Mouse (Mus musculus) neural tube, embryonic 14.5 days (tissue): ENCODE data around the gene Fam149b. TPM values are rescaled to one million over a fixed set of nuclear protein-coding genes. Genes with fewer than 3 reads are reported as not detected.
"Not testable (repeated sequence)": the region's sequence is repeated elsewhere in the genome, so short reads cannot be mapped to it uniquely, and the experiment has no call there.

Experiments used
- ATAC-seq: fragments of 200-750 bp; cut with Nextera tagmentation; 2 replicates; pipeline ENCODE4 v1.8.0; 2017; ENCODE audit warnings: low read depth, mild to moderate bottlenecking, moderate TSS enrichment, moderate library complexity
- H3K27ac ChIP-seq: fragments of 300-500 bp; sonication (generic); 2 replicates; pipeline ENCODE4 v1.5.1; 2014; ENCODE audit warnings: low read depth, mild to moderate bottlenecking, control low read depth, low read length, moderate library complexity, mixed read lengths
- H3K27me3 ChIP-seq: fragments of 300-500 bp; sonication (generic); 2 replicates; pipeline ENCODE4 v1.6.1; 2014; ENCODE audit warnings: low read length; ENCODE audit not compliant: control insufficient read depth, insufficient read depth
- H3K36me3 ChIP-seq: fragments of 300-500 bp; sonication (generic); 2 replicates; pipeline ENCODE4 v1.6.1; 2014; ENCODE audit warnings: low read length, mixed read lengths; ENCODE audit not compliant: control insufficient read depth, insufficient read depth
- H3K4me1 ChIP-seq: fragments of 300-500 bp; sonication (generic); 2 replicates; pipeline ENCODE4 v1.6.1; 2014; ENCODE audit warnings: low read length; ENCODE audit not compliant: control insufficient read depth, insufficient read depth
- H3K4me2 ChIP-seq: fragments of 300-500 bp; sonication (generic); 2 replicates; pipeline ENCODE4 v1.6.1; 2014; ENCODE audit warnings: mild to moderate bottlenecking, low read depth, low read length, control low read depth
- H3K4me3 ChIP-seq: fragments of 300-500 bp; sonication (generic); 2 replicates; pipeline ENCODE4 v1.5.1; 2014; ENCODE audit warnings: low read depth, low read length, control low read depth, mixed read lengths
- H3K9ac ChIP-seq: fragments of 300-500 bp; sonication (generic); replicated peaks from 2 replicates; pipeline ENCODE4 v1.6.1; 2014; ENCODE audit warnings: low read depth, mild to moderate bottlenecking, control low read depth, low read length, mixed read lengths
- H3K9me3 ChIP-seq: fragments of 300-500 bp; sonication (generic); 2 replicates; pipeline ENCODE4 v1.6.1; 2016; ENCODE audit warnings: low read length; ENCODE audit not compliant: control insufficient read depth
- WGBS: fragments of 180-500 bp; shearing (Covaris S2); extraction: QIAGEN DNeasy Blood & Tissue Kit; methylation state at CpG from one replicate; pipeline ENCODE4 v1.1.7; 2014; 5-methylcytosine and 5-hydroxymethylcytosine counted together
- polyA plus RNA-seq: library from polyadenylated mRNA; unstranded; fragments of >200 nt; fragmentation: Nextera tagmentation; extraction: Ambion mirVana; gene quantifications from 2 replicates; pipeline ENCODE4 v1.2.1, GENCODE M21; 2014

Fam149b gene
- 45.4 and 48.4 TPM in 2 replicates for polyA plus RNA-seq

DNA sequence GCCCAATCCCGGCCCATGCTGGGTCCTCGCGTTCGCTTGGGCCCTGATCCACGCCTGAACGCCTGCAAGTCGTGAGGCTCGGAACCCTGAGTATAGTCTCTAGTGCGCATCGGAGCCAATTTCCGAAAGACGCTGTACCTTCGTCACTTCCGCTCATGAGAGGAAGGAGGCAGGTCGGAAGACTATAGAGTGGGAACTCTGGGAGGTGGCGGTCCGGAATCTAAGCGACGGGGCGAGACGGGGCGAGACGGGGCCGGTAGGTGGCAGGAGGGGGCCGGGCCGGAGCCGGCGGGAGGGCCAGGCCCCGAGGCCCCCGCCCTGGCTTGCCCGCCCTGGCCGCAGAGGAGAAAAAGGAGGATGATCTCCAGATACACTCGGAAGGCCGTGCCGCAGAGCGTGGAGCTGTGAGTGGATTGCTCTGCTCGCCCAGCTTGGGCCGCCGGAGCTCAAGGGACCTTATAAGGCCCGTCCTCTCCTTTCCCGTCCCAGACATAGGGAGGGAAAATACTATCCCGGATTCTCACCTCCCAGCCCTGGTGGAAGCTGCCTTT lies at the start of gene Fam149b, which contains the start of gene Ecd:
Gene Fam149b (plus strand): TSS at position 172 of the 551 bp plus-strand sequence.
Gene Ecd (minus strand): TSS at position 131 of the 551 bp plus-strand sequence.
- Histone ChIP-seq H3K27ac (peak within 1 kb of the TSS; percentile 93), H3K27me3 (no peaks in the 10 kb centered on the region), H3K4me1 (peaks cover 13% of the 10 kb centered on the region), H3K4me3 (peak within 1 kb of the TSS; percentile 89), H3K36me3 (peaks cover 6% of the 10 kb centered on the region), H3K9ac (peak within 1 kb of the TSS; percentile 94), H3K9me3 (no peaks in the 10 kb centered on the region), H3K4me2 (peak within 1 kb of the TSS; percentile 82)
- under 1% methylated on average over 42 of the region's 42 CpGs for WGBS
- peak; percentile 99 for ATAC-seq

DNA sequence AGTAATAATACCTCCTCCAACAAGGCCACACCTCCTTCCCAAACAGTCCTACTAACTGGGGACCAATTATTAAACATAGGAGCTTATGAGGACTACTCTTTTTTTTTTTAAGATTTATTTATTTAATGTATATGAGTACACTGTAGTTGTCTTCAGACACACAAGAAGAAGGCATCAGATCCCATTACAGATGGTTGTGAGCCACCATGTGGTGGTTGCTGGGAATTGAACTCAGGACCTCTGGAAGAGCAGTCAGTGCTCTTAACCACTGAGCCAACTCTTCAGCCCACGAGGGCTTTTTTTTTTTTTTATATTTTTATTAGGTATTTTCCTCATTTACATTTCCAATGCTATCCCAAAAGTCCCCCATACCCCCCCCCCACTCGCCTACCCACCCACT lies 42.9 kb upstream of the Fam149b start:
- 69% methylated on average over 2 of the region's 2 CpGs for WGBS
- not testable (repeated sequence) for H3K27ac ChIP-seq, H3K4me2 ChIP-seq, H3K27me3 ChIP-seq, H3K4me3 ChIP-seq, H3K36me3 ChIP-seq, H3K9ac ChIP-seq, H3K9me3 ChIP-seq, ATAC-seq, H3K4me1 ChIP-seq

DNA sequence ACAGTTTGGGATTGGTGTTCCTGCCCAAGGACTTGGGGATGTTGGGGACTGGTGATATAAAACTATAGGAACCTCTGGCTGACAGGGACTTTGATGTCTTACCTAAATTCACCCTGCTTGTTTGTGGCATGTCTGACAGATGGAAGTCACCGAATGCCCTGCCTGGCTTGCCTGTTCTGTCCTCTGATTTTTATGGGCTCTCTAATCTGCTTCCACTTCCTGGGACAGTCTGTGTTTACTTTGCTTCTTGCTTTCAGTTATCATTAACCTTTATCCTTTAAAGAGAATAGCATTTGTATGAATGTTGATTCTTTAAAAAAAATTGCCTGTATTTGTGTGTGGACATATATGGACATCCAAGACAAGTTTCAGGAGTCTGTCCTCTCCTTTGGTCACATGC lies 32.8 kb upstream of the Fam149b start:
- Histone ChIP-seq H3K4me3 (no peak overlapping the region), H3K27me3 (no peaks in the 10 kb centered on the region), H3K36me3 (peaks cover 4% of the 10 kb centered on the region; the same call in 1 of the 2 replicates), H3K4me2 (no peak overlapping the region), H3K4me1 (no peaks in the 10 kb centered on the region), H3K27ac (no peak overlapping the region), H3K9me3 (no peaks in the 10 kb centered on the region), H3K9ac (no peak overlapping the region)
- WGBS, result 80% methylated on average over 1 of the region's 1 CpGs
- ATAC-seq, result no peak

DNA sequence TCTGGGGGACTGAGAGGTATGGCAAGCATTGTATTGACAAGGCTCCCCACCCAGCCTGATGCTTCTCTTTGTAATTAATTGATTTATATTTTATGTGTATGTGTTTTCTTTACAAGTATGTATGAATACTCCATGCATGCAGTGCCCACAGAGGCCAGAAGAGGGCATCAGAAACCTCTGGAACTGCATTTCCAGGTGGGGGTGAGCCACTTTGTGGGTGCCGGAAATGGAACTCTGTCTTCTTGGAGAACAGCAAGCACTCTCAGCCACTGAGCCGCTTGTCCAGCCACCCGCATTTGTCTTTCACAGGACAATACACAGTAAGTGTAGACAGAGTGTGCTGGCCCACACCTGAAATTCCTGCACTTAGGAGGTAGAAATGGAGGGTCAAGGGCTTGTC lies 28.5 kb upstream of the Fam149b start:
- Histone ChIP-seq H3K4me2 (no peak overlapping the region), H3K4me1 (no peaks in the 10 kb centered on the region), H3K9ac (no peak overlapping the region), H3K27ac (no peak overlapping the region), H3K9me3 (no peaks in the 10 kb centered on the region), H3K27me3 (no peaks in the 10 kb centered on the region), H3K4me3 (no peak overlapping the region), H3K36me3 (peaks cover 10% of the 10 kb centered on the region)
- 89% methylated on average over 3 of the region's 3 CpGs for WGBS
- ATAC-seq, result no peak

DNA sequence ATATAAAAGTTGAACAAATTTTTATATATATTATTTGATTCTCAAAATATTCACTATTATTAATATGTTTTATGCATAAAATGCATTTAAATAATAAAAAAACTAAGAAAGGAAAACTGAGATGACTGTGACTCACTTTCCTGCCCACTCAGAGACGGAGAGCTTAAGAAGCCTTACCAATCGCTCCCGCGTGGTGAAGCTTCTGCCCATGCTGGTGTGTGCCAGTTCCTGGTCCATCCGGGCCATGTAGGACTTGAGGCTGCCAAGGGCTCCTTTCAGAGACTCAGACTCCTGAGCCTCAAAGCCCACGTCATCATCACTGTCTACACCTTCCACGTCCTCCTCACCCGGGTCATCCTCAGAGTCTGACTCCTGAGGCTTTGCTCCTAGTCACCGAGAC lies 23.8 kb upstream of the Fam149b start:
- Histone ChIP-seq H3K4me2 (no peak overlapping the region), H3K9ac (no peak overlapping the region), H3K27ac (no peak overlapping the region), H3K4me3 (no peak overlapping the region), H3K4me1 (no peaks in the 10 kb centered on the region), H3K36me3 (peaks cover 20% of the 10 kb centered on the region), H3K9me3 (no peaks in the 10 kb centered on the region), H3K27me3 (no peaks in the 10 kb centered on the region)
- WGBS, result 94% methylated on average over 9 of the region's 9 CpGs
- ATAC-seq, result no peak

DNA sequence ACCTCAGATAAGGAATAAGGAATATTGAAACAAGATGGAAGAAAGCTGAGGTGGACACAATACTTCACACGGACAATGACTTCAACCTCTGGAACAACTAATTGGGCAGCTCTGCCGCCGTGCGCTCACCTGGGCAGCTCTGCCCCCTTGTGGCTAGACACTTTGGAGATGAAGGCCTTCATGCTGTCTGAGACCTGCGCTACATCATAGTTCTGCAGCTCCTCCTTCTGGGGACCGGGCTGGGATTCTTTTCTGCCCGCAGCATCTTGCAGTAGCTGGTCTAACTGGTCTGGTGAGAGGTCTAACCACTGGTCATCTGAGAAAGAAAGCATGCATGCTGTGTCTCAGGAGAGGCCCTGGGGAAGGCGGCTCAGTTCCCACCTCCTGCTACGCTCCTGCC lies 19.5 kb upstream of the Fam149b start:
- Histone ChIP-seq H3K9me3 (no peaks in the 10 kb centered on the region), H3K27ac (no peak overlapping the region), H3K9ac (no peak overlapping the region), H3K4me3 (no peak overlapping the region), H3K4me2 (no peak overlapping the region), H3K36me3 (peaks cover 33% of the 10 kb centered on the region), H3K27me3 (no peaks in the 10 kb centered on the region), H3K4me1 (no peaks in the 10 kb centered on the region)
- 75% methylated on average over 9 of the region's 9 CpGs for WGBS
- ATAC-seq, result no peak

DNA sequence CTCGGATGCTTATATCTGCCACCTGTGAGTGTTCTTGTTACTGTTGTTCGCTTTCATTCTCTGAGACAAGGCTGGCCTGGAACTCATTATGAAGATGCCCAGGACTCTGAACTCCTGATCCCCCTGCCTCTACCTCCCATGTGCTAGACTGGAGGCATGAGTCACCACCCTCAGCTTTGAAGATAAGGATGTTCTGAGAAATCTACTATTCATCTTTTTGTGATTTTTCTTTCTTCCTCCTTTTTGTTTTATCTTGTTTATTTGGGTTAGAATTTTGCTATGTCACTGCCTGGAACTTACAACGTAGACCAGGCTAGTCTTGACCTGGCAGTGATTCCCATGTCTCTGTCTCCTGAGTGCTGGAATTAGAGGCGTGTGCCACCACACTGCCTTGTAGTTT lies 16.6 kb upstream of the Fam149b start:
- peaks cover 49% of the 10 kb centered on the region for H3K36me3 ChIP-seq
- H3K4me2 ChIP-seq, result no peak overlapping the region

DNA sequence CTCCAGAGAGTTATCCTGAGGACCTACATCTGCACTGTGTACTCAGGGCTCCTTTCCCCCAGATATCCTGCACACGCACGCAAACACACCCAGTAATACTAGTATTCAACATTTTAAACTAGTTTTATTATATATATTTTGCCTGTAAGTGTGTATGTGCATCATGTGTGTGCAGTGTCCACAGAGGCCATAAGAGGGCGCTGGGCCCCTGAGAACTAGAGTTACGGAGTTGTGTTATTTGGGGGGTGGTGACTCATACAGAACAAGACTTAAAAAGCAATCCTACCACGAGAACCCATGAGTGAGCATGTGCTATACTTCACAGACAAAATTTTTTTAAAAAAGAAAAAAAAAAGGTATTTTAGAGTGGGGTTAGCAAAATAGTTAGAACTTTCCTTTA lies 8.5 kb upstream of the Fam149b start:
- Histone ChIP-seq H3K27me3 (no peaks in the 10 kb centered on the region), H3K9me3 (no peaks in the 10 kb centered on the region), H3K27ac (no peak overlapping the region), H3K36me3 (peaks cover 25% of the 10 kb centered on the region), H3K4me2 (no peak overlapping the region), H3K9ac (no peak overlapping the region), H3K4me1 (no peaks in the 10 kb centered on the region), H3K4me3 (no peak overlapping the region)
- no peak for ATAC-seq
- 98% methylated on average over 5 of the region's 5 CpGs for WGBS

More for the DNA sequence above, 16.6 kb upstream of the Fam149b start:
- WGBS, result 97% methylated on average over 4 of the region's 4 CpGs
- no peaks in the 10 kb centered on the region for H3K27me3 ChIP-seq
- no peak for ATAC-seq
- no peak overlapping the region for H3K4me3 ChIP-seq
- no peak overlapping the region for H3K27ac ChIP-seq
- no peaks in the 10 kb centered on the region for H3K4me1 ChIP-seq
- H3K9me3 ChIP-seq, result no peaks in the 10 kb centered on the region
- no peak overlapping the region for H3K9ac ChIP-seq

DNA sequence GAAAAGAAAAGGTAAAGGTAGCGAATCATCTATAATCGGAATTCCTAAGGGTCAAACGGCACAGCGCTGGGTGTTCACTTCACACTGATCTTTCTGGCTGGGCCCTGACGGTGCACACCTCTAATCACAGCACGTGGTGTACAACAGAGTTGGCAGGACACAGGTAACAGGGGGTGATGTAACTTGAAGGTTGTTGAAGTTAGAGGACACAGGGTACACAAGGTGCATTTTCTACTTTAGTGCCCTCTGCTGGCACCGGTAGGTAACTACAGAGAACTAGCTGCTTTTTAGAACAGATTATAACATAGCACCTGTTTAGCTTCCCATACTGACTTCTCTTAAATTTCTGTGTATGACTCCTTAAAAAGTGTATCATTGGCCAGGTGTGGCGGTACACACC lies 7.8 kb upstream of the Fam149b start:
- Histone ChIP-seq H3K36me3 (peaks cover 23% of the 10 kb centered on the region), H3K4me3 (no peak overlapping the region), H3K9ac (no peak overlapping the region), H3K9me3 (no peaks in the 10 kb centered on the region), H3K27ac (no peak overlapping the region), H3K4me2 (no peak overlapping the region), H3K4me1 (no peaks in the 10 kb centered on the region), H3K27me3 (no peaks in the 10 kb centered on the region)
- 83% methylated on average over 8 of the region's 8 CpGs for WGBS
- ATAC-seq, result no peak
